Mouse (Mus musculus): ENCODE data around the gene Grik3. TPM values are rescaled to one million over a fixed set of nuclear protein-coding genes. Genes with fewer than 3 reads are reported as not detected.

Grik3 gene
- polyA plus RNA-seq, 1 experiment: 10.3 TPM

GRCm38 (mm10) chr4:125484131-125484530 lies 6.4 kb upstream of the Grik3 start:
- Histone ChIP-seq H3K27ac (ENCODE audit: insufficient read depth, low read length) (no peak overlapping the region), H3K4me1 (ENCODE audit: control insufficient read depth, insufficient read depth, low read length) (peaks cover 12% of the 10 kb centered on the region), H3K4me3 (ENCODE audit: low read depth, low read length) (no peak overlapping the region), H3K9ac (ENCODE audit: low read depth, poor library complexity, severe bottlenecking) (no peak overlapping the region), H3K9me3 (replicated peaks; ENCODE audit: control insufficient read depth, insufficient read depth, low read length, poor library complexity, severe bottlenecking) (no peaks in the 10 kb centered on the region), H3K36me3 (ENCODE audit: control insufficient read depth, insufficient read depth, low read length, poor library complexity, severe bottlenecking) (no peaks in the 10 kb centered on the region), H3K27me3 (ENCODE audit: control insufficient read depth, insufficient read depth, low read length, poor library complexity, severe bottlenecking) (no peaks in the 10 kb centered on the region; the same call in 1 of the 2 replicates)
- TF ChIP-seq EP300 (IDR thresholded peaks at IDR 0.05; ENCODE audit: insufficient read depth, low read depth, low read length) (no peak), POLR2A (IDR thresholded peaks at IDR 0.05; ENCODE audit: insufficient read depth, low read length) (no peak), CTCF (IDR thresholded peaks at IDR 0.05; ENCODE audit: low read depth, low read length) (no peak)

GRCm38 (mm10) chr4:125485416-125486239 lies 4.9 kb upstream of the Grik3 start:
- Histone ChIP-seq H3K4me1 (ENCODE audit: control insufficient read depth, insufficient read depth, low read length) (peaks cover 12% of the 10 kb centered on the region), H3K4me3 (ENCODE audit: low read depth, low read length) (no peak overlapping the region), H3K36me3 (ENCODE audit: control insufficient read depth, insufficient read depth, low read length, poor library complexity, severe bottlenecking) (no peaks in the 10 kb centered on the region), H3K9me3 (replicated peaks; ENCODE audit: control insufficient read depth, insufficient read depth, low read length, poor library complexity, severe bottlenecking) (no peaks in the 10 kb centered on the region), H3K9ac (ENCODE audit: low read depth, poor library complexity, severe bottlenecking) (no peak overlapping the region), H3K27me3 (ENCODE audit: control insufficient read depth, insufficient read depth, low read length, poor library complexity, severe bottlenecking) (peaks cover 7% of the 10 kb centered on the region), H3K27ac (ENCODE audit: insufficient read depth, low read length) (no peak overlapping the region)
- TF ChIP-seq EP300 (IDR thresholded peaks at IDR 0.05; ENCODE audit: insufficient read depth, low read depth, low read length) (no peak), CTCF (IDR thresholded peaks at IDR 0.05; ENCODE audit: low read depth, low read length) (no peak), POLR2A (IDR thresholded peaks at IDR 0.05; ENCODE audit: insufficient read depth, low read length) (no peak)

DNA sequence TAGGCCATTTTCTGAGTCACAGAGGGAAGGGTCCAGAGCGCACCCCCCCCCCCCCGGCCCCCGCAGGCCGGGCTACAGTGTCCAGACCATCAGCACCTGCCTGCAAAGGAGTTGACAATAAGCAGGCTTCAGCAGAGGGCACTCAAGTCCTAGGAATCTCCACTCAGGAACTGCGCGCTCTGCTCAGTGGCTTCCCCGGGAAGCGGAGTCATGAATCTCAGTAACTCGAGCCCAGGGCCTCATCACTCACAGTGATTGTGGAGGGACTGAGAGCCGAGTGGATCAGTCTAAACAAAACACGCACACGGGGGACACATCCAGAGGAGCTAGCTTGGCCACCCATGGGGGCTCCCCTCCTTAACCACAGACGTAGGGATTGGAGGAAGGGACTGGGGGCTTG lies 3.9 kb upstream of the Grik3 start:
- no peak for TF ChIP-seq POLR2A (IDR thresholded peaks at IDR 0.05; ENCODE audit: insufficient read depth, low read length)
- TF ChIP-seq CTCF (IDR thresholded peaks at IDR 0.05; ENCODE audit: low read depth, low read length): peak; percentile 40
- Histone ChIP-seq H3K27me3 (ENCODE audit: control insufficient read depth, insufficient read depth, low read length, poor library complexity, severe bottlenecking) (peaks cover 14% of the 10 kb centered on the region), H3K4me1 (ENCODE audit: control insufficient read depth, insufficient read depth, low read length) (peaks cover 12% of the 10 kb centered on the region), H3K4me3 (ENCODE audit: low read depth, low read length) (no peak overlapping the region), H3K36me3 (ENCODE audit: control insufficient read depth, insufficient read depth, low read length, poor library complexity, severe bottlenecking) (no peaks in the 10 kb centered on the region), H3K9me3 (replicated peaks; ENCODE audit: control insufficient read depth, insufficient read depth, low read length, poor library complexity, severe bottlenecking) (no peaks in the 10 kb centered on the region), H3K9ac (ENCODE audit: low read depth, poor library complexity, severe bottlenecking) (no peak overlapping the region), H3K27ac (ENCODE audit: insufficient read depth, low read length) (no peak overlapping the region)

GRCm38 (mm10) chr4:125487031-125487430 lies 3.5 kb upstream of the Grik3 start:
- H3K9ac ChIP-seq (ENCODE audit: low read depth, poor library complexity, severe bottlenecking): no peak overlapping the region
- no peaks in the 10 kb centered on the region for H3K9me3 ChIP-seq (replicated peaks; ENCODE audit: control insufficient read depth, insufficient read depth, low read length, poor library complexity, severe bottlenecking)
- H3K4me3 ChIP-seq (ENCODE audit: low read depth, low read length): no peak overlapping the region
- peaks cover 12% of the 10 kb centered on the region for H3K4me1 ChIP-seq (ENCODE audit: control insufficient read depth, insufficient read depth, low read length)
- no peak for TF ChIP-seq POLR2A (IDR thresholded peaks at IDR 0.05; ENCODE audit: insufficient read depth, low read length)
- no peak for TF ChIP-seq CTCF (IDR thresholded peaks at IDR 0.05; ENCODE audit: low read depth, low read length)
- TF ChIP-seq EP300 (IDR thresholded peaks at IDR 0.05; ENCODE audit: insufficient read depth, low read depth, low read length): no peak
- H3K36me3 ChIP-seq (ENCODE audit: control insufficient read depth, insufficient read depth, low read length, poor library complexity, severe bottlenecking): no peaks in the 10 kb centered on the region
- peaks cover 14% of the 10 kb centered on the region for H3K27me3 ChIP-seq (ENCODE audit: control insufficient read depth, insufficient read depth, low read length, poor library complexity, severe bottlenecking)
- H3K27ac ChIP-seq (ENCODE audit: insufficient read depth, low read length): no peak overlapping the region

DNA sequence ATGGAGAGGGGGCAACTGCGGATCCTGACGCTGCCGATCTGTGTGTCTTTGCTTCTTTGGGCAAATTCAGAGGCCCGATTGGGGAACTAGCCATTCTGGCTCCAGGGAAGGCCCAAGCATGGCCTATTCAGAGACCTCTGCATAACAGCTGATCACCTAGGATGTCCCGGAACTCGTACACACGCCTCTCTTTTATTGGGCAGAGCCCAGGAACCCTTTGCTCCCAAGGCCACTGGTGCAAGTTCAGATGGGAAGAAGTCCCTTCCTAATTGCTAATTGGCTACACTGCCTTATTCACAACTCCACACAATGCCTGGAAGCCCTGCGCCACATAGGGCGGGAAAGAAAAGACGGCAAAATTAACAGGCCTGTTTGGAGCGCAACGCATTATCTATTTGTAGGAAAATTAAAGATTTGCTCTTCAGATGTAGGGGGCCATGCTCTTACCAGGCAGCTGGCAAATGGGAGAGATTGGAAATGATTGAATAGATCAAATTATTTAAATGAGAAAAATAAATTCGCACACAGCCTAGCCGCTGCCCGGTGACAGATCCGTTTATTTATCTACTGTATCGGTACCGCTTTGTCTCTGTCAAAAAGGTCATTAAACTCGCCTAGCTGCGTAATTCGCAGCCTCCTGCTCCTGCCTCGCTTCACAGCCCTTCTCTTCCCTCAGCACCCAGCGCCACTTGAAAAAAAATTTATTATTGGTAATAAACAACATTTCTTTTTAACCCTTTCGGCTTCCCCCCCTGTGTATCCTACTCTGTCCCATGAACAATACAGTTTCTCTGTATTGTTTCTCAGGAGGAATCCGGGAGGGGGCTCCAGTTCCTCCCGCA lies 1.5 kb upstream of the Grik3 start:
- peaks cover 14% of the 10 kb centered on the region for H3K27me3 ChIP-seq (ENCODE audit: control insufficient read depth, insufficient read depth, low read length, poor library complexity, severe bottlenecking)
- H3K4me3 ChIP-seq (ENCODE audit: low read depth, low read length): 0 out of 2 replicates have a peak overlapping the region, but pooled peaks have one; percentile 8
- no peak for TF ChIP-seq EP300 (IDR thresholded peaks at IDR 0.05; ENCODE audit: insufficient read depth, low read depth, low read length)
- no peak for TF ChIP-seq CTCF (IDR thresholded peaks at IDR 0.05; ENCODE audit: low read depth, low read length)
- peak overlapping the region; percentile 81 for H3K9ac ChIP-seq (ENCODE audit: low read depth, poor library complexity, severe bottlenecking)
- no peak overlapping the region for H3K27ac ChIP-seq (ENCODE audit: insufficient read depth, low read length)
- no peaks in the 10 kb centered on the region for H3K36me3 ChIP-seq (ENCODE audit: control insufficient read depth, insufficient read depth, low read length, poor library complexity, severe bottlenecking)
- no peaks in the 10 kb centered on the region for H3K9me3 ChIP-seq (replicated peaks; ENCODE audit: control insufficient read depth, insufficient read depth, low read length, poor library complexity, severe bottlenecking)
- peaks cover 12% of the 10 kb centered on the region for H3K4me1 ChIP-seq (ENCODE audit: control insufficient read depth, insufficient read depth, low read length)

Measured in ES-Bruce4 (cell line).